Mouse (Mus musculus): ENCODE data around the gene Emc8. TPM values are rescaled to one million over a fixed set of nuclear protein-coding genes. Genes with fewer than 3 reads are reported as not detected.
"Not testable (repeated sequence)": the region's sequence is repeated elsewhere in the genome, so short reads cannot be mapped to it uniquely, and the experiment has no call there.

The Emc8 gene
- polyA plus RNA-seq, 1 experiment from 2014 or later: 276 TPM

- H3K9me3 ChIP-seq (ENCODE audit: control insufficient read depth, low read length); H3K4me3 ChIP-seq (ENCODE audit: low read depth, low read length); H3K27me3 ChIP-seq (ENCODE audit: control insufficient read depth, insufficient read depth, low read length); H3K4me2 ChIP-seq (replicated peaks; ENCODE audit: low read depth, low read length); H3K36me3 ChIP-seq (ENCODE audit: control insufficient read depth, insufficient read depth, low read length); H3K4me1 ChIP-seq (replicated peaks; ENCODE audit: control insufficient read depth, insufficient read depth, low read length); ATAC-seq (ENCODE audit: low FRiP score); H3K9ac ChIP-seq (ENCODE audit: low read depth, low read length); H3K27ac ChIP-seq (ENCODE audit: low read depth, low read length): not testable (repeated sequence)
- WGBS: 70% methylated on average over 7 of the region's 7 CpGs
- DNase-seq (ENCODE audit: low spot score): peak; percentile 56
Observed at GRCm38 (mm10) chr8:120680405-120680804, 12.0 kb upstream of the Emc8 start.

- no peaks in the 10 kb centered on the region for H3K9me3 ChIP-seq (ENCODE audit: control insufficient read depth, low read length)
- no peaks in the 10 kb centered on the region for H3K36me3 ChIP-seq (ENCODE audit: control insufficient read depth, insufficient read depth, low read length)
- no peak overlapping the region for H3K4me2 ChIP-seq (replicated peaks; ENCODE audit: low read depth, low read length)
- H3K27ac ChIP-seq (ENCODE audit: low read depth, low read length): no peak overlapping the region
- H3K4me1 ChIP-seq (replicated peaks; ENCODE audit: control insufficient read depth, insufficient read depth, low read length): no peaks in the 10 kb centered on the region
- H3K27me3 ChIP-seq (ENCODE audit: control insufficient read depth, insufficient read depth, low read length): no peaks in the 10 kb centered on the region; the same call in 1 of the 2 replicates
- ATAC-seq (ENCODE audit: low FRiP score) (no peak), DNase-seq (ENCODE audit: low spot score) (no peak)
- H3K9ac ChIP-seq (ENCODE audit: low read depth, low read length): no peak overlapping the region
- H3K4me3 ChIP-seq (ENCODE audit: low read depth, low read length): no peak overlapping the region
- WGBS: 73% methylated on average over 11 of the region's 11 CpGs
Observed at GRCm38 (mm10) chr8:120679629-120680387, 11.4 kb upstream of the Emc8 start.

GRCm38 (mm10) chr8:120678447-120678846 lies 10.1 kb upstream of the Emc8 start:
- WGBS: 13% methylated on average over 10 of the region's 10 CpGs
- Histone ChIP-seq H3K36me3 (ENCODE audit: control insufficient read depth, insufficient read depth, low read length) (0 out of 2 replicates have a peak, but pooled peaks cover 2% of the 10 kb centered on the region), H3K4me3 (ENCODE audit: low read depth, low read length) (no peak overlapping the region), H3K27me3 (ENCODE audit: control insufficient read depth, insufficient read depth, low read length) (no peaks in the 10 kb centered on the region; the same call in 1 of the 2 replicates), H3K4me2 (replicated peaks; ENCODE audit: low read depth, low read length) (no peak overlapping the region), H3K27ac (ENCODE audit: low read depth, low read length) (no peak overlapping the region), H3K9me3 (ENCODE audit: control insufficient read depth, low read length) (no peaks in the 10 kb centered on the region), H3K9ac (ENCODE audit: low read depth, low read length) (no peak overlapping the region), H3K4me1 (replicated peaks; ENCODE audit: control insufficient read depth, insufficient read depth, low read length) (no peaks in the 10 kb centered on the region)
- DNase-seq (ENCODE audit: low spot score) (peak; percentile 92), ATAC-seq (ENCODE audit: low FRiP score) (no peak)

- no peak for ATAC-seq (ENCODE audit: low FRiP score)
Observed at GRCm38 (mm10) chr8:120675718-120676117, 7.3 kb upstream of the Emc8 start.

GRCm38 (mm10) chr8:120673298-120673697 lies 4.9 kb upstream of the Emc8 start:
- Histone ChIP-seq H3K4me3 (ENCODE audit: low read depth, low read length) (no peak overlapping the region), H3K27me3 (ENCODE audit: control insufficient read depth, insufficient read depth, low read length) (no peaks in the 10 kb centered on the region), H3K9ac (ENCODE audit: low read depth, low read length) (no peak overlapping the region), H3K9me3 (ENCODE audit: control insufficient read depth, low read length) (no peaks in the 10 kb centered on the region), H3K27ac (ENCODE audit: low read depth, low read length) (no peak overlapping the region), H3K4me2 (replicated peaks; ENCODE audit: low read depth, low read length) (no peak overlapping the region), H3K36me3 (ENCODE audit: control insufficient read depth, insufficient read depth, low read length) (peaks cover 9% of the 10 kb centered on the region; the same call in 1 of the 2 replicates), H3K4me1 (replicated peaks; ENCODE audit: control insufficient read depth, insufficient read depth, low read length) (no peaks in the 10 kb centered on the region; the same call in 1 of the 2 replicates)
- ATAC-seq (ENCODE audit: low FRiP score) (no peak), DNase-seq (ENCODE audit: low spot score) (no peak)
- WGBS: 95% methylated on average over 7 of the region's 7 CpGs

More at GRCm38 (mm10) chr8:120675718-120676117, 7.3 kb upstream of the Emc8 start:
- no peak overlapping the region for H3K4me2 ChIP-seq (replicated peaks; ENCODE audit: low read depth, low read length)
- H3K36me3 ChIP-seq (ENCODE audit: control insufficient read depth, insufficient read depth, low read length): peaks cover 9% of the 10 kb centered on the region; the same call in 1 of the 2 replicates
- no peak overlapping the region for H3K4me3 ChIP-seq (ENCODE audit: low read depth, low read length)
- no peak overlapping the region for H3K27ac ChIP-seq (ENCODE audit: low read depth, low read length)
- H3K27me3 ChIP-seq (ENCODE audit: control insufficient read depth, insufficient read depth, low read length): no peaks in the 10 kb centered on the region; the same call in 1 of the 2 replicates
- DNase-seq (ENCODE audit: low spot score): no peak
- 72% methylated on average over 8 of the region's 8 CpGs for whole genome bisulfite sequencing
- H3K9ac ChIP-seq (ENCODE audit: low read depth, low read length): no peak overlapping the region
- no peaks in the 10 kb centered on the region for H3K9me3 ChIP-seq (ENCODE audit: control insufficient read depth, low read length)
- H3K4me1 ChIP-seq (replicated peaks; ENCODE audit: control insufficient read depth, insufficient read depth, low read length): no peaks in the 10 kb centered on the region

GRCm38 (mm10) chr8:120672626-120673229 lies 4.4 kb upstream of the Emc8 start:
- H3K9me3 ChIP-seq (ENCODE audit: control insufficient read depth, low read length): no peaks in the 10 kb centered on the region
- no peak for DNase-seq (ENCODE audit: low spot score)
- H3K4me2 ChIP-seq (replicated peaks; ENCODE audit: low read depth, low read length): no peak overlapping the region
- peaks cover 9% of the 10 kb centered on the region; the same call in 1 of the 2 replicates for H3K36me3 ChIP-seq (ENCODE audit: control insufficient read depth, insufficient read depth, low read length)
- no peak overlapping the region for H3K9ac ChIP-seq (ENCODE audit: low read depth, low read length)
- H3K27ac ChIP-seq (ENCODE audit: low read depth, low read length): no peak overlapping the region
- H3K4me3 ChIP-seq (ENCODE audit: low read depth, low read length): no peak overlapping the region
- ATAC-seq (ENCODE audit: low FRiP score): no peak
- 95% methylated on average over 16 of the region's 16 CpGs for WGBS
- no peaks in the 10 kb centered on the region; the same call in 1 of the 2 replicates for H3K4me1 ChIP-seq (replicated peaks; ENCODE audit: control insufficient read depth, insufficient read depth, low read length)
- H3K27me3 ChIP-seq (ENCODE audit: control insufficient read depth, insufficient read depth, low read length): no peaks in the 10 kb centered on the region

GRCm38 (mm10) chr8:120671775-120672174 lies 3.4 kb upstream of the Emc8 start:
- Histone ChIP-seq H3K27me3 (ENCODE audit: control insufficient read depth, insufficient read depth, low read length) (no peaks in the 10 kb centered on the region), H3K9me3 (ENCODE audit: control insufficient read depth, low read length) (no peaks in the 10 kb centered on the region), H3K4me2 (replicated peaks; ENCODE audit: low read depth, low read length) (no peak overlapping the region), H3K36me3 (ENCODE audit: control insufficient read depth, insufficient read depth, low read length) (peaks cover 9% of the 10 kb centered on the region; the same call in 1 of the 2 replicates), H3K4me3 (ENCODE audit: low read depth, low read length) (no peak overlapping the region), H3K9ac (ENCODE audit: low read depth, low read length) (no peak overlapping the region), H3K27ac (ENCODE audit: low read depth, low read length) (no peak overlapping the region), H3K4me1 (replicated peaks; ENCODE audit: control insufficient read depth, insufficient read depth, low read length) (peaks cover 2% of the 10 kb centered on the region)
- WGBS: 73% methylated on average over 6 of the region's 6 CpGs
- DNase-seq (ENCODE audit: low spot score) (no peak), ATAC-seq (ENCODE audit: low FRiP score) (no peak)

- peaks cover 8% of the 10 kb centered on the region for H3K4me1 ChIP-seq (replicated peaks; ENCODE audit: control insufficient read depth, insufficient read depth, low read length)
- ATAC-seq (ENCODE audit: low FRiP score): peak; percentile 93
Observed at GRCm38 (mm10) chr8:120667561-120668373, 606 bp downstream of the Emc8 start, which contains the start of the genes Gm27021 and Cox4i1. Gm27021 (minus strand) TSS chr8:120668079. Cox4i1 (plus strand) TSS chr8:120668222.

More at GRCm38 (mm10) chr8:120667561-120668373, 606 bp downstream of the Emc8 start, which contains the start of the genes Gm27021 and Cox4i1:
- Histone ChIP-seq H3K27ac (ENCODE audit: low read depth, low read length) (peak within 1 kb of the TSS; percentile 82), H3K4me2 (replicated peaks; ENCODE audit: low read depth, low read length) (peak within 1 kb of the TSS; percentile 91), H3K9ac (ENCODE audit: low read depth, low read length) (peak within 1 kb of the TSS; percentile 95), H3K36me3 (ENCODE audit: control insufficient read depth, insufficient read depth, low read length) (peaks cover under 1% of the 10 kb centered on the region; the same call in 1 of the 2 replicates), H3K9me3 (ENCODE audit: control insufficient read depth, low read length) (no peaks in the 10 kb centered on the region), H3K4me3 (ENCODE audit: low read depth, low read length) (peak within 1 kb of the TSS; percentile 94), H3K27me3 (ENCODE audit: control insufficient read depth, insufficient read depth, low read length) (no peaks in the 10 kb centered on the region)
- under 1% methylated on average over 70 of the region's 105 CpGs for WGBS
- DNase-seq (ENCODE audit: low spot score): peak; percentile 95

Data from hindbrain, embryonic 11.5 days (tissue).